Mouse (Mus musculus): Measurements from ENCODE around the gene Prkar2b. TPM values are rescaled to one million over a fixed set of nuclear protein-coding genes. Genes with fewer than 3 reads are reported as not detected.

Prkar2b gene
- polyA plus RNA-seq, 1 experiment: 8.9 TPM

- Histone ChIP-seq H3K27ac (ENCODE audit: insufficient read depth, low read length) (no peak overlapping the region), H3K27me3 (ENCODE audit: control insufficient read depth, insufficient read depth, low read length, poor library complexity, severe bottlenecking) (no peaks in the 10 kb centered on the region), H3K36me3 (ENCODE audit: control insufficient read depth, insufficient read depth, low read length, poor library complexity, severe bottlenecking) (no peaks in the 10 kb centered on the region), H3K9ac (ENCODE audit: low read depth, poor library complexity, severe bottlenecking) (no peak overlapping the region), H3K4me1 (ENCODE audit: control insufficient read depth, insufficient read depth, low read length) (no peaks in the 10 kb centered on the region), H3K9me3 (replicated peaks; ENCODE audit: control insufficient read depth, insufficient read depth, low read length, poor library complexity, severe bottlenecking) (no peaks in the 10 kb centered on the region), H3K4me3 (ENCODE audit: low read depth, low read length) (no peak overlapping the region)
- no peak for TF ChIP-seq POLR2A (IDR thresholded peaks at IDR 0.05; ENCODE audit: insufficient read depth, low read length)
- TF ChIP-seq EP300 (IDR thresholded peaks at IDR 0.05; ENCODE audit: insufficient read depth, low read depth, low read length): no peak
- TF ChIP-seq CTCF (IDR thresholded peaks at IDR 0.05; ENCODE audit: low read depth, low read length): no peak
These were observed 3.5 kb downstream of the Prkar2b start for GRCm38 (mm10) chr12:32057461-32058199.

- Histone ChIP-seq H3K27me3 (ENCODE audit: control insufficient read depth, insufficient read depth, low read length, poor library complexity, severe bottlenecking) (no peaks in the 10 kb centered on the region), H3K9ac (ENCODE audit: low read depth, poor library complexity, severe bottlenecking) (no peak overlapping the region), H3K27ac (ENCODE audit: insufficient read depth, low read length) (no peak overlapping the region), H3K9me3 (replicated peaks; ENCODE audit: control insufficient read depth, insufficient read depth, low read length, poor library complexity, severe bottlenecking) (no peaks in the 10 kb centered on the region), H3K4me3 (ENCODE audit: low read depth, low read length) (no peak overlapping the region), H3K4me1 (ENCODE audit: control insufficient read depth, insufficient read depth, low read length) (no peaks in the 10 kb centered on the region), H3K36me3 (ENCODE audit: control insufficient read depth, insufficient read depth, low read length, poor library complexity, severe bottlenecking) (no peaks in the 10 kb centered on the region)
- TF ChIP-seq CTCF (IDR thresholded peaks at IDR 0.05; ENCODE audit: low read depth, low read length) (no peak), POLR2A (IDR thresholded peaks at IDR 0.05; ENCODE audit: insufficient read depth, low read length) (no peak), EP300 (IDR thresholded peaks at IDR 0.05; ENCODE audit: insufficient read depth, low read depth, low read length) (no peak)
These were observed 5.3 kb downstream of the Prkar2b start for GRCm38 (mm10) chr12:32055797-32056196.

DNA sequence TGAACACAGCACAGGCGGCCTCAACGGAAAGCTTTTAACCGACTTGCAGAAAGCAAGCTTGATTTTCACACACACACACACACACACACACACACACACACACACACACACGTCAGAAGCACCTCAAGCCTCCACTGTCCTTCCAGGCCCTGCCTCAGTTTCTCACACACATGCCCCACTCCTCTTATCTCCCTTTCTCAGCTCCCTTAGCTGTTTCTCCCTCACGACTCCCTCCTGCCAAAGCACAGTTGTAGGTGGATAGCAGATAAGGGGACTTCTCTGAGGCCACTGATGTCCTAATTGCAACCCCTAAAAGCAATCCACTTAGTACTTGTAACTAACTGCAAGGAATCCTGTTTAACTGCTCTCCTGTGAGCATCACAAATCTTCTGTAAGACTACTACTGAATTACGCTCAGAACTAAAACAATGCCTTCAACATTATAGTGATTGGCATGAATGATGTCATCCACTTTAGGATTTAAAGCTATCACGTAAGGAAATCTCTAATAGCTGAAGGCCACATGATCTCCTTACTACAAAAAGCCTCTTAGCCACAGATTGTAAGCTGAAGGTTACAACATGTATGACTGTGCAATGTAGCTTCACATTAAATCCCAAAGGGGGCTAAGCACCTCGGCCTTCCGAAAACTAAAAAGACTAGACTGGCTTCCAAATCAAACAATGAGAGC is 6.5 kb downstream of the Prkar2b start:
- TF ChIP-seq EP300 (IDR thresholded peaks at IDR 0.05; ENCODE audit: insufficient read depth, low read depth, low read length) (no peak), CTCF (IDR thresholded peaks at IDR 0.05; ENCODE audit: low read depth, low read length) (no peak), POLR2A (IDR thresholded peaks at IDR 0.05; ENCODE audit: insufficient read depth, low read length) (no peak)
- no peak overlapping the region for H3K27ac ChIP-seq (ENCODE audit: insufficient read depth, low read length)
- H3K36me3 ChIP-seq (ENCODE audit: control insufficient read depth, insufficient read depth, low read length, poor library complexity, severe bottlenecking): no peaks in the 10 kb centered on the region
- H3K4me1 ChIP-seq (ENCODE audit: control insufficient read depth, insufficient read depth, low read length): no peaks in the 10 kb centered on the region
- H3K9me3 ChIP-seq (replicated peaks; ENCODE audit: control insufficient read depth, insufficient read depth, low read length, poor library complexity, severe bottlenecking): no peaks in the 10 kb centered on the region
- H3K4me3 ChIP-seq (ENCODE audit: low read depth, low read length): no peak overlapping the region
- no peaks in the 10 kb centered on the region for H3K27me3 ChIP-seq (ENCODE audit: control insufficient read depth, insufficient read depth, low read length, poor library complexity, severe bottlenecking)
- H3K9ac ChIP-seq (ENCODE audit: low read depth, poor library complexity, severe bottlenecking): no peak overlapping the region

DNA sequence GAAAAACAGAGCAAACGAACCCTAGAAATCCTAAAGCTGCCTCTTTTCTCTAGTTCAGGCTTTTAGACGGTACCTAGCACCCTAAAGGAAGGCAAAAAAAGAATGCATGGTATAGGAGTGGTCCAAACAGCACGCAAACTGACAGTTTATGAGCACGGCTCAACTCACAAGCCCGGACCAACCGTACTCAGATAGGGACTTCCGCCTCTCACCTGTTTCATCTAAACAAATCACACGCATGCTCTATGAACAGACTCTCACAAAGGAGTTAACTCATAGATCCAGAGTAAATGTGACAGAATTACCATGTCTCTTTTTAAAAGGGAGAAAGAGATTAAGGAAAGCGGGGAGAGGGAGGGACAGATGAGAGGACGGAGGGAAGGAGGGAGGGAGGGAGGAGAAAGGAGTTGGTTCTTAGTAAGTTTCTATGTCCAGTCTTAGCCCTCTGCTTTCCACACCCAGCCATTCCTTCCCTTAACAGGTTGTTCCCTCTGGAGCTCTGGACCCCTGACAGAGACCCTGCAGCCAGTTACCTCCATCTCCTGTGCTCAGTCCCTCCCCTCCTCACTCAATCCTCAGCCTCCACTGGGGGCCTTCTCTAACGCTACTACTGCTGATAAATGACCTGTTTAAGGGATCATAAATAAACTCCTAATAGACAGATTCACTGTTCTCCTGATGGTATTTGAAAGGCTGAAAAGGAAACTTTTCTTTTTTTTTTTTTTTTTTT is 7.3 kb downstream of the Prkar2b start:
- H3K36me3 ChIP-seq (ENCODE audit: control insufficient read depth, insufficient read depth, low read length, poor library complexity, severe bottlenecking): no peaks in the 10 kb centered on the region
- no peaks in the 10 kb centered on the region for H3K27me3 ChIP-seq (ENCODE audit: control insufficient read depth, insufficient read depth, low read length, poor library complexity, severe bottlenecking)
- no peak overlapping the region for H3K4me3 ChIP-seq (ENCODE audit: low read depth, low read length)
- no peak overlapping the region for H3K27ac ChIP-seq (ENCODE audit: insufficient read depth, low read length)
- no peak overlapping the region for H3K9ac ChIP-seq (ENCODE audit: low read depth, poor library complexity, severe bottlenecking)
- H3K4me1 ChIP-seq (ENCODE audit: control insufficient read depth, insufficient read depth, low read length): no peaks in the 10 kb centered on the region
- no peaks in the 10 kb centered on the region for H3K9me3 ChIP-seq (replicated peaks; ENCODE audit: control insufficient read depth, insufficient read depth, low read length, poor library complexity, severe bottlenecking)
- TF ChIP-seq EP300 (IDR thresholded peaks at IDR 0.05; ENCODE audit: insufficient read depth, low read depth, low read length): no peak
- no peak for TF ChIP-seq POLR2A (IDR thresholded peaks at IDR 0.05; ENCODE audit: insufficient read depth, low read length)
- no peak for TF ChIP-seq CTCF (IDR thresholded peaks at IDR 0.05; ENCODE audit: low read depth, low read length)

- no peak overlapping the region for H3K27ac ChIP-seq (ENCODE audit: insufficient read depth, low read length)
- no peaks in the 10 kb centered on the region for H3K9me3 ChIP-seq (replicated peaks; ENCODE audit: control insufficient read depth, insufficient read depth, low read length, poor library complexity, severe bottlenecking)
- H3K9ac ChIP-seq (ENCODE audit: low read depth, poor library complexity, severe bottlenecking): no peak overlapping the region
- TF ChIP-seq CTCF (IDR thresholded peaks at IDR 0.05; ENCODE audit: low read depth, low read length) (no peak), POLR2A (IDR thresholded peaks at IDR 0.05; ENCODE audit: insufficient read depth, low read length) (no peak), EP300 (IDR thresholded peaks at IDR 0.05; ENCODE audit: insufficient read depth, low read depth, low read length) (no peak)
- H3K36me3 ChIP-seq (ENCODE audit: control insufficient read depth, insufficient read depth, low read length, poor library complexity, severe bottlenecking): no peaks in the 10 kb centered on the region
- no peak overlapping the region for H3K4me3 ChIP-seq (ENCODE audit: low read depth, low read length)
- H3K27me3 ChIP-seq (ENCODE audit: control insufficient read depth, insufficient read depth, low read length, poor library complexity, severe bottlenecking): no peaks in the 10 kb centered on the region
- H3K4me1 ChIP-seq (ENCODE audit: control insufficient read depth, insufficient read depth, low read length): no peaks in the 10 kb centered on the region
These were observed 8.2 kb downstream of the Prkar2b start for GRCm38 (mm10) chr12:32052882-32053281.

Measured in ES-Bruce4 (cell line).